Mouse (Mus musculus) liver, postnatal 0 days (tissue): ENCODE data around the gene Btbd9. TPM values are rescaled to one million over a fixed set of nuclear protein-coding genes. Genes with fewer than 3 reads are reported as not detected.
A peak's percentile ranks its signal among the peaks of the same experiment; 100 is the strongest.

Experiments
- ATAC-seq: fragments of 200-750 bp; cut with Nextera tagmentation; 2 replicates; pipeline ENCODE4 v1.8.0; 2017; ENCODE audit warnings: mild to moderate bottlenecking, moderate library complexity
- DNase-seq: peaks from one replicate; pipeline ENCODE4 v3.0.0-alpha.2; 2016
- H3K27ac ChIP-seq: fragments of 300-500 bp; sonication (generic); 2 replicates; pipeline ENCODE4 v1.5.1; 2014; ENCODE audit warnings: antibody characterized with exemption, moderate library complexity, mild to moderate bottlenecking, low read depth
- H3K27me3 ChIP-seq: fragments of 300-500 bp; sonication (generic); 2 replicates; pipeline ENCODE4 v1.6.1; 2014; ENCODE audit warnings: low read length, control low read depth, mixed read lengths; ENCODE audit not compliant: insufficient read depth
- H3K36me3 ChIP-seq: fragments of 300-500 bp; sonication (generic); replicated peaks from 2 replicates; pipeline ENCODE4 v1.6.1; 2014; ENCODE audit warnings: mild to moderate bottlenecking, control low read depth, low read length, moderate library complexity, mixed read lengths; ENCODE audit not compliant: insufficient read depth
- H3K4me1 ChIP-seq: fragments of 300-500 bp; sonication (generic); 2 replicates; pipeline ENCODE4 v1.6.1; 2014; ENCODE audit warnings: antibody characterized with exemption, mild to moderate bottlenecking, control low read depth; ENCODE audit not compliant: insufficient read depth
- H3K4me2 ChIP-seq: fragments of 300-500 bp; sonication (generic); 2 replicates; pipeline ENCODE4 v1.6.1; 2014; ENCODE audit warnings: low read depth, mild to moderate bottlenecking, low read length, moderate library complexity, mixed read lengths
- H3K4me3 ChIP-seq: fragments of 300-500 bp; sonication (generic); 2 replicates; pipeline ENCODE4 v1.5.1; 2014; ENCODE audit warnings: low read depth, low read length
- H3K9ac ChIP-seq: fragments of 300-500 bp; sonication (generic); replicated peaks from 2 replicates; pipeline ENCODE4 v1.6.1; 2014; ENCODE audit warnings: mild to moderate bottlenecking, moderate library complexity
- H3K9me3 ChIP-seq: fragments of 300-500 bp; sonication (generic); 2 replicates; pipeline ENCODE4 v1.6.1; 2016; ENCODE audit warnings: mild to moderate bottlenecking, control low read depth, low read length, mixed read lengths
- CTCF ChIP-seq: sonication (generic); IDR thresholded peaks from 2 replicates; pipeline ENCODE4 v1.5.1; 2016; ENCODE audit warnings: antibody characterized with exemption, low read depth
- EP300 ChIP-seq: IDR thresholded peaks from 2 replicates; pipeline ENCODE4 v1.6.1; 2016; ENCODE audit warnings: antibody characterized with exemption, low read depth, mild to moderate bottlenecking
- WGBS: fragments of 180-500 bp; shearing (Covaris S2); extraction: QIAGEN DNeasy Blood & Tissue Kit; methylation state at CpG from one replicate; pipeline ENCODE4 v1.1.7; 2014; ENCODE audit not compliant: insufficient replicate concordance; 5-methylcytosine and 5-hydroxymethylcytosine counted together
- polyA plus RNA-seq: library from polyadenylated mRNA; unstranded; fragments of >200 nt; fragmentation: Nextera tagmentation; extraction: Ambion mirVana; gene quantifications from 2 replicates; pipeline ENCODE4 v1.2.1, GENCODE M21; 2015

Btbd9 gene
- polyA plus RNA-seq, 1 experiment from 2014 or later: 16.5 TPM

DNA sequence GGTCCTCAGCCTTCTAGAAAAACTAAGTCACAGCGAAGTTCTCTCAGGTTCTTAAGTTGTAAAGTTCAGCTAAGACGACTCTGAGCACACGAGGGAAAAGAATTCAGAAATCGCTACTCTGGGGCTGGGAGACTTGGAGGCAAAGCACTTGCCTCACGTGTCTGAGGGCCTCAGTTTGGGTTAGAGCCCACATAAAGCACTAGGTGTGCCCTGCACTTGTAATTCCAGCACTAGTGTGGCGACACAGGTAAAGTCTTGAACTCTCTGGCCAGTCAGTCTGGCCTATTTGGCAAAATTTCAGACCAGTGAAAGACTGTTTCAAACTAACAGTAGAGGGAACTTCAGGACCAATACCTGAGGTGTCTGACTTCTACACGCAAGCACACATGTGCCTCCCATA is 338.7 kb downstream of the Btbd9 start:
- 81% methylated on average over 7 of the region's 7 CpGs for WGBS
- ATAC-seq: no peak
- Histone ChIP-seq H3K9me3 (no peaks in the 10 kb centered on the region), H3K4me3 (no peak overlapping the region), H3K4me1 (no peaks in the 10 kb centered on the region), H3K36me3 (no peaks in the 10 kb centered on the region), H3K27ac (no peak overlapping the region), H3K9ac (no peak overlapping the region), H3K4me2 (no peak overlapping the region), H3K27me3 (no peaks in the 10 kb centered on the region)
- no peak for DNase-seq
- TF ChIP-seq EP300 (no peak), CTCF (no peak)

DNA sequence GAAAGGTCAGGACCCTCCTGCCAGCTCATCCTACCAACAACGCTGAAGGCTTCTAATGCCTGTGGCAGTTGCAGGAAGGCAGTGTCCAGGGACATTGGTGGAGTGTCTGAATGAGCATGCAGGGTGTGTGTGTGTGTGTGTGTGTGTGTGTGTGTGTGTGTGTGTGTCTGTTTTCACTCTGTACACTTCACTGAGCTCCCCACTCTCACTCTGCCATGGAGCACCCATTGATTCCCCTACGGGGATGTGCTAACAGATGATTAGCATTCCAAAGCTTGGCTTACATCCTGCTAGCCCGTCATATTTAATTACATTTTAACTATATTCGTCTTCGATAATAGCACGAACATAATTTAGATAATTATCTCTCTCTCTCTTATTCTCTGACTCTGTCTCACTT is 339.7 kb downstream of the Btbd9 start:
- DNase-seq (no peak), ATAC-seq (no peak)
- Histone ChIP-seq H3K36me3 (no peaks in the 10 kb centered on the region), H3K4me2 (no peak overlapping the region), H3K27ac (no peak overlapping the region), H3K27me3 (no peaks in the 10 kb centered on the region), H3K4me1 (no peaks in the 10 kb centered on the region), H3K4me3 (no peak overlapping the region), H3K9me3 (no peaks in the 10 kb centered on the region), H3K9ac (no peak overlapping the region)
- TF ChIP-seq CTCF (no peak), EP300 (no peak)
- WGBS: 81% methylated on average over 6 of the region's 6 CpGs

DNA sequence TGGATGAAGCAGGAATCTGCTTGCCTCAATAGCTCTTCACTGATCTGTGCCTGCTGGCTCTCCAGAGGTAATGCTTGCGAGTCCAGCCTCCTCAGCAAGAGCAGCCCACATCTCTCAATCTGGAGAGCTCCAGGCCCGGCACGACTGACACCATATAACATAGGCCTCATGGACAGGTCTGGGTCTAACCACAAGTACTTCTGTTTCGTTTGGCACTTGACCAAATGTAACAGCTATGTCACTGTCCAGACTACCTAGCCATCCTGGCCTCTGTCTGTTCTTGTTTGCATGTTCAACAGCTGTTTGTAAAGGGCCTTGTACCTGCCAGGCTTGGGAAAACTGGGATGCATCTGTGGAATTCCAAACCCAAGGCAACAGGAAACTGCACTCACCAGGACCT is 340.9 kb downstream of the Btbd9 start:
- Histone ChIP-seq H3K9me3 (no peaks in the 10 kb centered on the region), H3K27ac (no peak overlapping the region), H3K4me2 (no peak overlapping the region), H3K9ac (no peak overlapping the region), H3K4me3 (no peak overlapping the region), H3K36me3 (no peaks in the 10 kb centered on the region), H3K4me1 (no peaks in the 10 kb centered on the region), H3K27me3 (no peaks in the 10 kb centered on the region)
- TF ChIP-seq EP300 (no peak), CTCF (no peak)
- no peak for ATAC-seq
- DNase-seq: no peak
- 61% methylated on average over 4 of the region's 4 CpGs for WGBS

DNA sequence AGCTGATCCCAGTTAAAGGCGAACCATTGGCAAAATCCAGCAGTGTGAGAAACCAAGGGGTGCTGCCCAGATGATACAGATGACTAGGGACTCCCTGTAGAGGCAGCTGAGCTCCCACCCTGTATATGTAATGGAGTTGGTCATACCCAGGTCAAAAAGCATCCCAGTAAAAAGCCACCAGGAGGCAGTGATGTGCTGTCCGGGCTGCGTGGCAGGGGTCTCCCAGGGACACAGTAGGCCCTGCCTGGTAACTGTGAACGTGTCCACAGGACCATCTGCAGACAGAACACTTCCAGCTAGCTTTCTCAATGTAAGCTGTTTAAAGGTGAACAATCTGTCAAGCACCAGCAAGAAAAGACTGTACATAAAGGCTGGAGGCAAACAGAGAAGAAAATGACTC is 343.6 kb downstream of the Btbd9 start:
- 59% methylated on average over 4 of the region's 4 CpGs for WGBS
- Histone ChIP-seq H3K27ac (no peak overlapping the region), H3K4me2 (no peak overlapping the region), H3K9me3 (no peaks in the 10 kb centered on the region), H3K27me3 (no peaks in the 10 kb centered on the region), H3K4me1 (no peaks in the 10 kb centered on the region), H3K36me3 (no peaks in the 10 kb centered on the region), H3K9ac (no peak overlapping the region), H3K4me3 (no peak overlapping the region)
- ATAC-seq (no peak), DNase-seq (no peak)
- peak; percentile 40 for TF ChIP-seq CTCF
- no peak for TF ChIP-seq EP300

DNA sequence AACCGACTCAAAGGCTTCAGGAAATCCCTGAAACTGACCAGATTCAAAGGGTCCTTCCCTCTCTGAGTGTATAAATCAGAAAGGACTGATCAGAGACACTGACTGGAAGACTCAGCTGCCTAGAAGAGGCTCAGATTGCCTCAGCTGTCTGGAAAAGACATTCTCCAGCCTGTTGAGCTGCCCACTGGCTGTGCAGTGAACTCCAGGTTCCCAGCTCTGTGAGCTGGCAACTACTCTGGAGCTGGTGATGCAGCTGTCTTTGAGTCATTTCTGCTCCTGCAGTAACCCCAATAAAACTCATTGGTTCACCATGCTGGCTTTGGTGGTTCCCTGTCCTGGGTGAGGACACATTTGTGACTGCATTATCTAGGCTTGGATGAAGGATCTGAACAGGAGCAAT is 344.8 kb downstream of the Btbd9 start:
- Histone ChIP-seq H3K27ac (no peak overlapping the region), H3K9me3 (no peaks in the 10 kb centered on the region), H3K27me3 (no peaks in the 10 kb centered on the region), H3K4me1 (no peaks in the 10 kb centered on the region), H3K4me3 (no peak overlapping the region), H3K36me3 (no peaks in the 10 kb centered on the region), H3K9ac (no peak overlapping the region), H3K4me2 (no peak overlapping the region)
- no peak for TF ChIP-seq EP300
- no peak for TF ChIP-seq CTCF
- no peak for DNase-seq
- ATAC-seq: no peak
- WGBS: 69% methylated on average over 1 of the region's 1 CpGs

DNA sequence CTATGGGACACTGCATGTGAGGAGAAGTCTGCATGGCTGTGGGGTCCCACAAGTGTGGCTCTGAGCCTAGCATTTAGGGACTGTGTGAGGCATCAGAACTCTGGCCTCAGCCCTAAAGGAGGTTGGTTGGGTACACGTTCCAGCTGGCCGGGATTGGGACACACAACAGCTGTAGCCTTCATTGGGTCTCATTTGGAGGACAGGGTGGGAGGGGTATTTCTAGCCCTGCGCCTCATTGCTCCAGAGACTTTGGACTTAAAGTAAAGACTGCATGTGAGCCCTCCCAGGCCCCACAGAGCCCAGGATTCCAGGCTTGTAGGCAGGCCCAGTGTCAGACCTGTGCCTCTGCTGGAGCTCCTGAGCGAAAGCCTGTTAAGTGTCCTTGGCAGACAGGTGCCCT is 345.9 kb downstream of the Btbd9 start:
- Histone ChIP-seq H3K9me3 (no peaks in the 10 kb centered on the region), H3K4me1 (no peaks in the 10 kb centered on the region), H3K36me3 (no peaks in the 10 kb centered on the region), H3K27me3 (no peaks in the 10 kb centered on the region), H3K27ac (no peak overlapping the region), H3K4me3 (no peak overlapping the region), H3K9ac (no peak overlapping the region), H3K4me2 (no peak overlapping the region)
- WGBS: 75% methylated on average over 4 of the region's 4 CpGs
- ATAC-seq: no peak
- no peak for DNase-seq
- TF ChIP-seq EP300: no peak
